Mouse (Mus musculus) thymus, adult 2 months (tissue): ENCODE measurements around the gene Mylk3.

Source experiments
- CTCF ChIP-seq: fragments of 200-500 bp; IDR thresholded peaks from 2 replicates; pipeline ENCODE4 v1.5.1; 2012; ENCODE audit warnings: mild to moderate bottlenecking, control low read depth, low read length, moderate library complexity, borderline replicate concordance; ENCODE audit not compliant: control insufficient read depth, poor library complexity, insufficient read depth; ENCODE audit errors: extremely low read depth
- POLR2A ChIP-seq: fragments of 200-500 bp; IDR thresholded peaks from 2 replicates; pipeline ENCODE4 v1.6.1; 2012; ENCODE audit warnings: mild to moderate bottlenecking, low read length, control low read depth, moderate library complexity; ENCODE audit not compliant: control insufficient read depth, poor library complexity, insufficient read depth; ENCODE audit errors: extremely low read depth

- no peak for TF ChIP-seq POLR2A
- TF ChIP-seq CTCF, result no peak
Measured at GRCm38 (mm10) chr8:85308564-85308963, 77.6 kb downstream of the Mylk3 start.
